Mouse (Mus musculus) heart, embryonic 16.5 days (tissue): Measurements from ENCODE around the gene Mtcl1. TPM values are rescaled to one million over a fixed set of nuclear protein-coding genes. Genes with fewer than 3 reads are reported as not detected.
A peak's percentile ranks its signal among the peaks of the same experiment; 100 is the strongest.

Source experiments
- ATAC-seq: fragments of 200-750 bp; cut with Nextera tagmentation; replicated peaks from 2 replicates; pipeline ENCODE4 v1.8.0; 2017; ENCODE audit warnings: moderate number of reproducible peaks; ENCODE audit not compliant: insufficient read depth, low FRiP score; ENCODE audit errors: extremely low read depth
- H3K27ac ChIP-seq: fragments of 300-500 bp; sonication (generic); 2 replicates; pipeline ENCODE4 v1.5.1; 2014; ENCODE audit warnings: mild to moderate bottlenecking, low read length, control low read depth, moderate library complexity
- H3K27me3 ChIP-seq: fragments of 300-500 bp; sonication (generic); 2 replicates; pipeline ENCODE4 v1.6.1; 2014; ENCODE audit warnings: low read length, mixed read lengths; ENCODE audit not compliant: control insufficient read depth, insufficient read depth
- H3K36me3 ChIP-seq: fragments of 300-500 bp; sonication (generic); 2 replicates; pipeline ENCODE4 v1.6.1; 2014; ENCODE audit not compliant: control insufficient read depth, insufficient read depth
- H3K4me1 ChIP-seq: fragments of 300-500 bp; sonication (generic); 2 replicates; pipeline ENCODE4 v1.6.1; 2014; ENCODE audit warnings: low read length, mixed read lengths; ENCODE audit not compliant: control insufficient read depth, insufficient read depth
- H3K4me2 ChIP-seq: fragments of 300-500 bp; sonication (generic); 2 replicates; pipeline ENCODE4 v1.6.1; 2014; ENCODE audit warnings: low read depth, mild to moderate bottlenecking, control low read depth, low read length
- H3K4me3 ChIP-seq: fragments of 300-500 bp; sonication (generic); 2 replicates; pipeline ENCODE4 v1.5.1; 2014; ENCODE audit warnings: mild to moderate bottlenecking, control low read depth, low read length
- H3K9ac ChIP-seq: fragments of 300-500 bp; sonication (generic); 2 replicates; pipeline ENCODE4 v1.6.1; 2014; ENCODE audit warnings: low read length, control low read depth
- H3K9me3 ChIP-seq: fragments of 300-500 bp; sonication (generic); replicated peaks from 2 replicates; pipeline ENCODE4 v1.6.1; 2016; ENCODE audit warnings: low read length; ENCODE audit not compliant: control insufficient read depth
- WGBS: fragments of 180-500 bp; shearing (Covaris S2); extraction: QIAGEN DNeasy Blood & Tissue Kit; methylation state at CpG from one replicate; pipeline ENCODE4 v1.1.7; 2014; 5-methylcytosine and 5-hydroxymethylcytosine counted together
- polyA plus RNA-seq: library from polyadenylated mRNA; unstranded; fragments of >200 nt; fragmentation: Nextera tagmentation; extraction: Ambion mirVana; gene quantifications from 2 replicates; pipeline ENCODE4 v1.2.1, GENCODE M21; 2015

Gene Mtcl1
- polyA plus RNA-seq, 1 experiment from 2014 or later = 1.9 TPM

- Histone ChIP-seq H3K4me1 (peaks cover 5% of the 10 kb centered on the region), H3K4me2 (no peak overlapping the region), H3K36me3 (no peaks in the 10 kb centered on the region), H3K27ac (no peak overlapping the region), H3K9me3 (no peaks in the 10 kb centered on the region), H3K4me3 (no peak overlapping the region), H3K9ac (no peak overlapping the region), H3K27me3 (no peaks in the 10 kb centered on the region)
- no peak for ATAC-seq
- 79% methylated on average over 5 of the region's 5 CpGs for WGBS
Observed at GRCm38 (mm10) chr17:66481295-66481694, 31.7 kb upstream of the Mtcl1 start.

- no peak overlapping the region for H3K27ac ChIP-seq
- no peak for ATAC-seq
- 43% methylated on average over 17 of the region's 17 CpGs for WGBS
Observed at GRCm38 (mm10) chr17:66480491-66481278, 31.1 kb upstream of the Mtcl1 start.

GRCm38 (mm10) chr17:66479813-66480490, 30.4 kb upstream of the Mtcl1 start:
- WGBS = 15% methylated on average over 21 of the region's 21 CpGs
- ATAC-seq = no peak; the same call in 1 of the 2 replicates
- Histone ChIP-seq H3K9ac (peak overlapping the region; percentile 21; the same call in 1 of the 2 replicates), H3K27ac (no peak overlapping the region), H3K4me1 (peaks cover 5% of the 10 kb centered on the region), H3K9me3 (no peaks in the 10 kb centered on the region), H3K4me2 (peak overlapping the region; percentile 59), H3K36me3 (no peaks in the 10 kb centered on the region), H3K27me3 (no peaks in the 10 kb centered on the region), H3K4me3 (peak overlapping the region; percentile 32)

More at GRCm38 (mm10) chr17:66480491-66481278, 31.1 kb upstream of the Mtcl1 start:
- Histone ChIP-seq H3K36me3 (no peaks in the 10 kb centered on the region), H3K4me3 (peak overlapping the region; percentile 32; the same call in 1 of the 2 replicates), H3K4me1 (peaks cover 5% of the 10 kb centered on the region), H3K9ac (peak overlapping the region; percentile 21; the same call in 1 of the 2 replicates), H3K9me3 (no peaks in the 10 kb centered on the region), H3K4me2 (peak overlapping the region; percentile 59), H3K27me3 (no peaks in the 10 kb centered on the region)

GRCm38 (mm10) chr17:66479311-66479710, 29.8 kb upstream of the Mtcl1 start:
- Histone ChIP-seq H3K9me3 (peaks cover 4% of the 10 kb centered on the region), H3K4me3 (peak overlapping the region; percentile 32), H3K4me1 (peaks cover 5% of the 10 kb centered on the region), H3K4me2 (peak overlapping the region; percentile 59), H3K9ac (no peak overlapping the region; the same call in 1 of the 2 replicates), H3K27me3 (no peaks in the 10 kb centered on the region), H3K27ac (no peak overlapping the region), H3K36me3 (no peaks in the 10 kb centered on the region)
- WGBS = 23% methylated on average over 13 of the region's 13 CpGs
- no peak; the same call in 1 of the 2 replicates for ATAC-seq

GRCm38 (mm10) chr17:66473205-66473604, 23.7 kb upstream of the Mtcl1 start:
- no peak overlapping the region for H3K9ac ChIP-seq
- H3K27me3 ChIP-seq = no peaks in the 10 kb centered on the region
- no peak overlapping the region for H3K27ac ChIP-seq
- H3K4me3 ChIP-seq = no peak overlapping the region
- ATAC-seq = no peak
- peaks cover 8% of the 10 kb centered on the region for H3K9me3 ChIP-seq
- 85% methylated on average over 1 of the region's 1 CpGs for WGBS
- H3K4me1 ChIP-seq = no peaks in the 10 kb centered on the region
- no peak overlapping the region for H3K4me2 ChIP-seq
- no peaks in the 10 kb centered on the region for H3K36me3 ChIP-seq

- Histone ChIP-seq H3K9me3 (peaks cover 8% of the 10 kb centered on the region), H3K4me1 (no peaks in the 10 kb centered on the region), H3K9ac (no peak overlapping the region), H3K4me3 (no peak overlapping the region), H3K27me3 (no peaks in the 10 kb centered on the region), H3K27ac (no peak overlapping the region), H3K4me2 (no peak overlapping the region), H3K36me3 (no peaks in the 10 kb centered on the region)
- no peak for ATAC-seq
- WGBS = 57% methylated on average over 5 of the region's 5 CpGs
Observed at GRCm38 (mm10) chr17:66471775-66472174, 22.2 kb upstream of the Mtcl1 start.

GRCm38 (mm10) chr17:66471252-66471651, 21.7 kb upstream of the Mtcl1 start:
- H3K9ac ChIP-seq = no peak overlapping the region

GRCm38 (mm10) chr17:66470020-66470419, 20.5 kb upstream of the Mtcl1 start:
- no peak overlapping the region for H3K9ac ChIP-seq
- no peaks in the 10 kb centered on the region for H3K27me3 ChIP-seq
- ATAC-seq = no peak
- H3K36me3 ChIP-seq = no peaks in the 10 kb centered on the region
- 43% methylated on average over 8 of the region's 8 CpGs for WGBS
- no peak overlapping the region for H3K4me3 ChIP-seq
- peaks cover 8% of the 10 kb centered on the region for H3K9me3 ChIP-seq
- H3K4me2 ChIP-seq = no peak overlapping the region
- no peak overlapping the region for H3K27ac ChIP-seq
- H3K4me1 ChIP-seq = no peaks in the 10 kb centered on the region

More at GRCm38 (mm10) chr17:66471252-66471651, 21.7 kb upstream of the Mtcl1 start:
- Histone ChIP-seq H3K27me3 (no peaks in the 10 kb centered on the region), H3K4me2 (no peak overlapping the region), H3K4me3 (no peak overlapping the region), H3K9me3 (peaks cover 8% of the 10 kb centered on the region), H3K27ac (no peak overlapping the region), H3K4me1 (no peaks in the 10 kb centered on the region), H3K36me3 (no peaks in the 10 kb centered on the region)
- ATAC-seq = no peak
- WGBS = 65% methylated on average over 4 of the region's 4 CpGs

GRCm38 (mm10) chr17:66457278-66457677, 7.7 kb upstream of the Mtcl1 start:
- Histone ChIP-seq H3K4me2 (no peak overlapping the region), H3K36me3 (no peaks in the 10 kb centered on the region), H3K27me3 (peaks cover 4% of the 10 kb centered on the region), H3K9me3 (no peaks in the 10 kb centered on the region), H3K27ac (no peak overlapping the region), H3K9ac (no peak overlapping the region), H3K4me3 (no peak overlapping the region), H3K4me1 (no peaks in the 10 kb centered on the region)
- WGBS = 77% methylated on average over 1 of the region's 1 CpGs
- ATAC-seq = no peak
